Mouse (Mus musculus) forebrain, embryonic 12.5 days (tissue): ENCODE data around the gene C530008M17Rik. TPM values are rescaled to one million over a fixed set of nuclear protein-coding genes. Genes with fewer than 3 reads are reported as not detected.
A peak's percentile ranks its signal among the peaks of the same experiment; 100 is the strongest.

Experiments
- ATAC-seq: fragments of 200-750 bp; cut with Nextera tagmentation; 2 replicates; pipeline ENCODE4 v1.8.0; 2017; ENCODE audit warnings: moderate TSS enrichment; ENCODE audit not compliant: low FRiP score
- H3K27ac ChIP-seq: fragments of 300-500 bp; sonication (generic); 2 replicates; pipeline ENCODE4 v1.5.1; 2016; ENCODE audit warnings: mild to moderate bottlenecking
- H3K27me3 ChIP-seq: fragments of 300-500 bp; sonication (generic); 2 replicates; pipeline ENCODE4 v1.6.1; 2016; ENCODE audit warnings: mild to moderate bottlenecking
- H3K36me3 ChIP-seq: fragments of 300-500 bp; sonication (generic); replicated peaks from 2 replicates; pipeline ENCODE4 v1.6.1; 2016; ENCODE audit warnings: mild to moderate bottlenecking
- H3K4me1 ChIP-seq: fragments of 300-500 bp; sonication (generic); 2 replicates; pipeline ENCODE4 v1.6.1; 2016
- H3K4me2 ChIP-seq: fragments of 300-500 bp; sonication (generic); 2 replicates; pipeline ENCODE4 v1.6.1; 2016; ENCODE audit warnings: mild to moderate bottlenecking, moderate library complexity
- H3K4me3 ChIP-seq: fragments of 300-500 bp; sonication (generic); replicated peaks from 2 replicates; pipeline ENCODE4 v1.5.1; 2016; ENCODE audit warnings: mild to moderate bottlenecking
- H3K9ac ChIP-seq: fragments of 300-500 bp; sonication (generic); 2 replicates; pipeline ENCODE4 v1.6.1; 2016; ENCODE audit warnings: mild to moderate bottlenecking
- H3K9me3 ChIP-seq: fragments of 300-500 bp; sonication (generic); 2 replicates; pipeline ENCODE4 v1.6.1; 2016
- WGBS: fragments of 180-500 bp; shearing (Covaris S2); methylation state at CpG from one replicate; pipeline ENCODE4 v1.1.7; 2016; 5-methylcytosine and 5-hydroxymethylcytosine counted together
- polyA plus RNA-seq: library from polyadenylated mRNA; unstranded; fragments of >200 nt; fragmentation: Nextera tagmentation; extraction: Ambion mirVana; gene quantifications from 2 replicates; pipeline ENCODE4 v1.2.1, GENCODE M21; 2016

Gene C530008M17Rik
- polyA plus RNA-seq, 1 experiment from 2014 or later, result 83.5 TPM

DNA sequence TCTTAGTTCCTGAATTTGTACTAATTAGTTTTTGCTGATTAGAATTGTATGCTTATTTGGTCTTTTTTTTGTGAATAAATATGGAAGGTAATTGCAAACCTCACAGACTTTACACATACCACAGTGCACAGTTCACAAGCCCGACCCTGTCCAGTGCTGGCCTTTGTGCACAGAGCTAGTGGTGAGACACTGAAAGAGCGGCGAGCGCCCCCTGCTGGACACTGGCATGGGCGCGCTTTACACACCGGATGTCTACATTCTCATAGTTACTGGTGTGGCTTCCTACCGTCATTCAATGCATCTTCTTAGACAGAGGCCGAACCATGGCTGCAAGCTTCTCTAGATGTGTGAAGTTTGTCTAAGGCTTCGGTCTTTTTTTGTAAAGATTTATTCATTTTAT is 197.2 kb downstream of the C530008M17Rik start:
- WGBS, result 10% methylated on average over 10 of the region's 10 CpGs
- peaks cover 37% of the 10 kb centered on the region for H3K27me3 ChIP-seq
- no peaks in the 10 kb centered on the region for H3K9me3 ChIP-seq
- H3K9ac ChIP-seq, result no peak overlapping the region
- no peak overlapping the region for H3K4me2 ChIP-seq
- H3K4me1 ChIP-seq, result peaks cover 29% of the 10 kb centered on the region
- peak; percentile 87 for ATAC-seq
- no peak overlapping the region for H3K27ac ChIP-seq
- peaks cover 41% of the 10 kb centered on the region for H3K36me3 ChIP-seq
- no peak overlapping the region for H3K4me3 ChIP-seq

DNA sequence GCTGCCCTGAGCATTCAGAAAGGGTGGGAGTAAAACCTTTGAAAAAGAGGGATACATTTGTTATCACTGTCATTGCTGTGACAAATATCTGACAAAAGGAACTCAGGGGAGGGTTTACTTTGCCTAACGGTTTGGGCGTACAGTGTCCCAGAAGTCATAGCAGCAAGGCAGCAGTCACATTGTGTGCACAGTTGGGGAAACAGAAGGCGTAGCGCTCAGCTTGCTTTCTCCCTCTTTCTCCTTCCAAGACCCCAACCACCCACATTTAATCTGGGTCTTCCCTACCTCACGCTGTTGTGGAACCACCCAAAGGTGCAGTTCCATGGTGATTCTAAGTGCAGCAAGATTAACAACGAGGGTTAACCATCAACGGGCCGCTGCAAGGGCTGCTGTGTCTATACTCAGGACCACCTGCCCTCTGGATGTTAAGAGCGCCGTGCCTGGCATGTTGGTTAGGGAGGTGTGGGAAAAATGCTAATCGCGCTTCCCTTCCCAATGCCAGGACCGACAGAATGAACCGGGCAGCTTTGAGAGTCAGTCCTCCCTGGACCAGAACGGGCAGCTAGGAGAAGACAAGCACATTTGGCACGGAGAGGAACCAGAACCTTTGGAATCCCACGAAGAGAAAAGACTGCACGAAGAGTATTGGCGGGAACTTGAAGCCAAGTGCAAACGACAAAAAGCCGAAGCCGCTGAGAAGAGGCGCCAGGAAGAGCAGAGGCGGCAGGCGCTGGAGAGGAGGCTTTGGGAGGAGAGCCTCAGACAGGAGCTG is 199.7 kb downstream of the C530008M17Rik start:
- no peak overlapping the region for H3K9ac ChIP-seq
- H3K9me3 ChIP-seq, result no peaks in the 10 kb centered on the region
- ATAC-seq, result no peak
- 23% methylated on average over 25 of the region's 25 CpGs for WGBS
- H3K27me3 ChIP-seq, result peaks cover 41% of the 10 kb centered on the region
- H3K4me3 ChIP-seq, result no peak overlapping the region
- H3K4me2 ChIP-seq, result peak overlapping the region; percentile 39
- no peak overlapping the region for H3K27ac ChIP-seq
- peaks cover 52% of the 10 kb centered on the region for H3K36me3 ChIP-seq
- peaks cover 25% of the 10 kb centered on the region for H3K4me1 ChIP-seq

DNA sequence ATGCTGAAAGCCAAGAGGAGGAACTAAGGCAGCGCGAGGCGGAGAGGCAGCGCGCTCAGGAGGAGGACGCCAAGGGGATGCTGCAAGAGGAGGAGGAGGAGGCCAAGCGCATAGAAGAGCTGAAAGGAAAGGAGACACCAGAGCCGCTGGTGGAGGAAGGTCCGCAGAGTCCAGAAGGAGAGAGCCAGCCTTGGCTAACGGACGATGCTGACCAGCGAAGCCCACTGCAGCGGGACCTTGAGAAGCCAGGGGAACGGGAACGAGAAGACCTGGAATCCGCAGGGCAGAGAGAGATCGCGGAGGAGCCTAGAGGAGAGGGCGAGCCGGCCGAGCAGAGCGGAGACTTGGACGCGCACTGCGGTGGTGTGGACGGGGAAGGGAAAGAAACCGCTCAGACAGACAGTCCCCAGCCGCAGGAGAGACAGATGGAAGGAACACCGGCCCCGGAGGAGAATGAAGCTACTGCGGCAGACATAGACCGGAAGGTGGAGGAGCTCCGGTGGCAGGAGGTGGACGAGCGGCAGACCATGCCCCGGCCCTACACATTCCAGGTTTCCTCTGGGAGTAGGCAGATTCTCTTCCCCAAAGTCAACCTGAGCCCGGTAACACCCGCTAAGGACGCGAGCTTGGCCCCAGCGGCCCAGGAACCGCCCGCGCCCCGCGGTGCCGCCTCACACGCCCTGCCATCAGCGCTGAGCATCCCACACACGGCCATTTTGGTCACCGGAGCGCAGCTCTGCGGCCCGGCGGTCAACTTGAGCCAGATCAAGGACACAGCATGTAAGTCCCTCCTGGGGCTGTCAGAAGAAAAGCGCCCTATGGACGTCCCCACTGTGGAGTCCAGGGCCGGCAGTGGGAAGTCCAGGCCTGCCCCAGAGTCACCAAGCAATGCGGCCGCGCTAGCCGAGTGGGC is 201.0 kb downstream of the C530008M17Rik start:
- Histone ChIP-seq H3K4me3 (peak overlapping the region; percentile 20), H3K27me3 (peaks cover 41% of the 10 kb centered on the region), H3K36me3 (peaks cover 44% of the 10 kb centered on the region), H3K4me1 (peaks cover 23% of the 10 kb centered on the region), H3K4me2 (peak overlapping the region; percentile 39), H3K9ac (0 out of 2 replicates have a peak overlapping the region, but pooled peaks have one; percentile 25), H3K9me3 (no peaks in the 10 kb centered on the region), H3K27ac (no peak overlapping the region)
- ATAC-seq, result no peak
- WGBS, result 16% methylated on average over 62 of the region's 62 CpGs

DNA sequence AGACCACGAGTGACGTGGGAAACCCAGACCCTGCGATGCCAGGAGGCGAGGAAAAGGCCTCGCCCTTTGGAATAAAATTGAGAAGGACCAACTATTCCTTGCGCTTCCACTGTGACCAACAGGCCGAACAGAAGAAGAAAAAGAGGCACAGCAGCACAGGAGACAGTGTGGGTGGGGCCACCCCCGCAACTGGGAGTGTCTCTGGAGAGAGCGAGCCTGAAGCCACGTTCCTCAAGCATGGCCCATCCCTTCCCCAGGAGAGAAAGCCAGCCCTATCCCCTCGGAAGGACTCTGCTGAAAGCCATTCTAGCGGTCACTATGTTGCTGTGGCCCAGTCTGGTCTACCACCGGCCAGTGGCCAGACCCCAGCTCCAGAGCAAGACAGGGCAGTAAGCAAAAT is 202.1 kb downstream of the C530008M17Rik start:
- no peaks in the 10 kb centered on the region for H3K9me3 ChIP-seq
- H3K4me3 ChIP-seq, result no peak overlapping the region
- H3K36me3 ChIP-seq, result peaks cover 38% of the 10 kb centered on the region
- H3K9ac ChIP-seq, result no peak overlapping the region
- no peak overlapping the region for H3K27ac ChIP-seq
- H3K27me3 ChIP-seq, result peaks cover 41% of the 10 kb centered on the region
- WGBS, result 84% methylated on average over 13 of the region's 13 CpGs
- peaks cover 23% of the 10 kb centered on the region for H3K4me1 ChIP-seq
- H3K4me2 ChIP-seq, result no peak overlapping the region
- no peak for ATAC-seq

DNA sequence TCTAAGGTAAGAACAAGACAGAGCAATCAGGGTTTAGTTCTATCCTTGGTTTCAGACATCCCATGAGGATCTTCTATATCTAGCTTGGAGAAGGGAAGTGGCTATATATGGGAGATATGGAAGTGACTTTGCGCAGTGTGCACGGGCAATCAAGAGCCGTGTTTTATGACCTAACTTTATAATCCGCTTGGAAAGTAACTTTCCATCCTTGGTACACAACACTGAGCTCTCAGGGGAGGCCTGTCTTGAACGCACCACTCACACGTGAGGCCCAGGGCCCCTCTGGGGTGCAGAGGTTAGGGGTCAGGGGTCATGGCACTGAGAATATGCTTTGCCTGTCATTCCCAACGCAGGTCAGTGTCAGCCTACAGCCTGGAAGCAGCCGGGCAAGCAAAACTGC is 210.5 kb downstream of the C530008M17Rik start:
- no peaks in the 10 kb centered on the region for H3K27me3 ChIP-seq
- peaks cover 70% of the 10 kb centered on the region for H3K36me3 ChIP-seq
- WGBS, result 84% methylated on average over 8 of the region's 8 CpGs
- H3K4me1 ChIP-seq, result no peaks in the 10 kb centered on the region; the same call in 1 of the 2 replicates
- H3K9me3 ChIP-seq, result no peaks in the 10 kb centered on the region
- H3K27ac ChIP-seq, result no peak overlapping the region
- H3K4me3 ChIP-seq, result no peak overlapping the region
- no peak overlapping the region for H3K4me2 ChIP-seq
- no peak overlapping the region for H3K9ac ChIP-seq
- ATAC-seq, result no peak

DNA sequence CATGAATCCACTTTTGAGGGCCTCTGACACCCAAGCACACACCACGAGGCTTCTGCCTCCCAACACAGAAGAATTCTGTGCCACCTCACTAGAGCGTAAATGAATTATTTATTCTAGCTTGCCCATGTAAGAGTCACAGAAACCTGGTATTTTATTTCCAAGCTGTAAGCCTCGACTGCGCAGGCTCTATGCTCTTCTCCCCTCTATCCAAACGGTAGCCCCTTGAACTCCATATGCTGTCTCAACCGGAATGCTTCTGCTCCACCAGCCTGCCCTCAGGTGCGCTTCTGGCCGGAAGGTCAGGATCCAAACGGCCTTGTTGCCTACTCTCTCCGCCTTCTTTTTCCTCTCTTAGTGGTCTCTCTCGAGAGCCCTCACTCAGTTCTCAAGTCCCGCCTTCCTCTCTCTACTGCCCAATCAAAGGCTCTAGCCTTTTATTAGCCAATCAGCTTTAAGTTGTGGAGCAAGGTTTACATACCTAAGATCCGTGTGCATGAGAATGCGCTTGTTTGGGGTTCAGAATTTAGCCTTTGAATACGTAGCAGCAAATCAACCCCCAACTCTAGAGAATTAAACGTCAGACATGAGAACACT is 212.5 kb downstream of the C530008M17Rik start:
- H3K27ac ChIP-seq, result no peak overlapping the region
- WGBS, result 28% methylated on average over 16 of the region's 16 CpGs
- peaks cover 81% of the 10 kb centered on the region for H3K36me3 ChIP-seq
- H3K27me3 ChIP-seq, result no peaks in the 10 kb centered on the region
- no peaks in the 10 kb centered on the region; the same call in 1 of the 2 replicates for H3K4me1 ChIP-seq
- no peaks in the 10 kb centered on the region for H3K9me3 ChIP-seq
- H3K4me3 ChIP-seq, result peak overlapping the region; percentile 15; the same call in 1 of the 2 replicates
- peak; percentile 63; the same call in 1 of the 2 replicates for ATAC-seq
- H3K9ac ChIP-seq, result no peak overlapping the region
- H3K4me2 ChIP-seq, result peak overlapping the region; percentile 29

DNA sequence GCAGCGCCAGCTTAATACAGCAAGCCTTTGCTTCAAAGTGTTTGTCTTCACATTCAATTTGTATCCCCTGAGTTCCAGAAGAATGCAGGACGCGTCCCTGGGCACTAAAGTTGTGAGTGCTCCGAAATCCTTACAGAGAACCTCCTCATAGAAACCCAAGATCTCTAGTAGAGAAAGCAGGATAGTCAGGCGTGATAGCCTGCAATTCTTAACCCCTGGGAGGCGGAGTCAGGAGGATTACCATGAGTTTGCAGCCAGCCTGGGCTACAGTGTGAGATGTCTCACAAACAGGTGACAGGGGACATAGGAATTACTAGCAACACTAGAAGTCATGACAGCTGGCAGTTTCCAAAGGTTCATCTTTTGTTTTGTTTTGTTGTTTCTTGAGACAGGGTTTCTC is 213.2 kb downstream of the C530008M17Rik start:
- no peaks in the 10 kb centered on the region for H3K9me3 ChIP-seq
- 54% methylated on average over 6 of the region's 6 CpGs for WGBS
- H3K9ac ChIP-seq, result no peak overlapping the region
- H3K36me3 ChIP-seq, result peaks cover 86% of the 10 kb centered on the region
- H3K4me1 ChIP-seq, result no peaks in the 10 kb centered on the region; the same call in 1 of the 2 replicates
- no peak overlapping the region for H3K27ac ChIP-seq
- no peak for ATAC-seq
- H3K4me3 ChIP-seq, result no peak overlapping the region
- H3K27me3 ChIP-seq, result no peaks in the 10 kb centered on the region
- peak overlapping the region; percentile 29 for H3K4me2 ChIP-seq

DNA sequence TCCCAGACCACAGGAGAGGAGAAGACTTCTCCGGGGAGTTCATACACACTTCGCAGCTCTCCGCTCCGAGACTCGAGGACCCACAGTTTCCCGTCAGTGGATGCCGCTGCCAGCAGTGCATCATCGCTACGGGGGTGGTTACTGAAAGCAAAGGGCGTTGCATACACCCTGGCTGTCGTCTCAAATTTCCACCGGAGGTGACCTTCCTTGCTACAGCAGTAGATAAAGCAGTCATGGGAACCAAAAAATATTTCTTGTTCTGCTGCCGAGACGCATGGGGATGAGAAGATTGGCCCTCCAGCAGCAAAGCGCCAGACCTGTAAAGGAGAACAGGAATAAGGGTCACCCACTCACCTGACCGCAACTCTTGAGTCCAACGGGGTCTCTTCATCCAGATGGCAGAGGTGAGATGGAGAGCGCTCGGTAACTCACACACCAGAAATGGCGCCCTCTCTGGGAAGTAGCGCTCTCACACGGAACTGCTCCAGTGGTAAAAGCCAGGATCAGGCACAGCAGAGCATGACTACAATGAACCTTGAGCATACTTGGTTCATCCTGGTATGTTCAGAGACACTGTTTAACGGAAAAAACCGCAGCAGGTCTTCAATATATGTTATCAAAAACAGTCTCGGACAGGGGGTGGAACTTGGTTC is 219.9 kb downstream of the C530008M17Rik start:
- Histone ChIP-seq H3K27ac (no peak overlapping the region), H3K9ac (no peak overlapping the region), H3K36me3 (peaks cover 54% of the 10 kb centered on the region), H3K4me2 (no peak overlapping the region), H3K4me3 (no peak overlapping the region), H3K4me1 (no peaks in the 10 kb centered on the region), H3K27me3 (no peaks in the 10 kb centered on the region), H3K9me3 (no peaks in the 10 kb centered on the region)
- no peak for ATAC-seq
- WGBS, result 91% methylated on average over 25 of the region's 25 CpGs

DNA sequence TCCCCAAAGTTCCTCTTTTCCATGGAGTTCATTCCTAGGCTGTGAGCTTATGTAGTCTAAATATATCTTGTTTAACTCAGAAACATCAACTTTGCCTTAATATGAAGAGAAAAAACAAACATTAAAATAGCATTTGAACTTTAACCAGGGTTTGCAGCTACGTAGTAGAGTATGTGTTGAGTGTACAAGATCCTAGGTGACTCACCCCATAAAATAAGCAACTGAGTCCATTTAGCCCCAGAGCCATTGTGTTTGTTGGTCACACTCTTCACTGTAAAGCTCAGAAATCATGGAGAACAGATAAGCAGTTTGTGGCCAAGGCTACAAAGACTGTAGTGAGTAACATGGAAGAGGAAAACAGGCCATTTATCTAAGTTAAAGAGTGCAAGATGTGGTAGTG is 227.8 kb downstream of the C530008M17Rik start:
- ATAC-seq, result no peak
- Histone ChIP-seq H3K27ac (no peak overlapping the region), H3K4me2 (no peak overlapping the region), H3K9me3 (no peaks in the 10 kb centered on the region), H3K27me3 (no peaks in the 10 kb centered on the region), H3K4me1 (no peaks in the 10 kb centered on the region), H3K4me3 (no peak overlapping the region), H3K36me3 (peaks cover 51% of the 10 kb centered on the region), H3K9ac (no peak overlapping the region)
- WGBS, result 95% methylated on average over 1 of the region's 1 CpGs

DNA sequence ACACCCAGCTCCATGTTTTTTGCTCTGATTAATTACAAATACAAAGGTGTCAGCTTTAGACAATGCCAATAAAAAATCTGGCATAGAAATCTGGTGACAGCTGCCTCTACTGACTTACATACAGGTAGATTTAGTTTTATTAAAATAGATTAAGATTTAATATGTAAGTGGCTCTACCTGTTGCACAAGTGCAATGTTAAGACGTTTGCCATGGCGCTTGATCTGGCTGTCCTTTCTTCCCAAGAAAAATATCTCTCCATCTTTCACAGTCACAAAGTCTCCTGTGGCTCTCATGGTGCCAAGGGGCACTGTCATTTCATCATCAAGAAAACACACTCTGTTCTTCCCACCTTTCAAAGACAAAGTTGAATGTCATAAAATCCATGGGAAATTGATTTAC is 230.7 kb downstream of the C530008M17Rik start:
- H3K4me1 ChIP-seq, result no peaks in the 10 kb centered on the region
- no peaks in the 10 kb centered on the region for H3K27me3 ChIP-seq
- H3K36me3 ChIP-seq, result peaks cover 63% of the 10 kb centered on the region
- H3K9ac ChIP-seq, result no peak overlapping the region
- H3K9me3 ChIP-seq, result no peaks in the 10 kb centered on the region
- WGBS, result 94% methylated on average over 2 of the region's 2 CpGs
- H3K4me3 ChIP-seq, result no peak overlapping the region
- ATAC-seq, result no peak
- H3K4me2 ChIP-seq, result no peak overlapping the region
- H3K27ac ChIP-seq, result no peak overlapping the region

DNA sequence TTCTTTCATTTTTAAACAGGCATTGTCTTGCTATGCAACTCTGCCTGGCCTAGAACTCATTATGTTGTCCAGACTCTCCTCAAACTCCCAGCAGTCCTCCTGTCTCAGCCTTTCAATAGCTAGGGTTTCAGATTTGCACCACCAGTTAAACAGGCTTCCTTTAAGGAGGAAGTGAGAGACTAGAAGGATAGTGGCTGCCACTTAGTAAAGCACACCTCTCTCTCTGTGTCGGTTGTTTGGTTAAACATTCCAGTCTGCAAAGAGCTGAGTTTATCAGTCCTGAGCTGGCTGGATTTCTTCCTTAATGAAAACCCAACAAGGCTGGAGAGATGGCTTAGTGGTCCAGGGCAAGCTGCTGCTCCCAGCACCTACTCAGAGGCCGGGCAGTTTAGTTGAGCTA is 236.3 kb downstream of the C530008M17Rik start:
- no peak for ATAC-seq
- Histone ChIP-seq H3K4me3 (no peak overlapping the region), H3K27ac (no peak overlapping the region), H3K4me2 (no peak overlapping the region), H3K9ac (no peak overlapping the region), H3K27me3 (no peaks in the 10 kb centered on the region), H3K36me3 (peaks cover 48% of the 10 kb centered on the region), H3K9me3 (no peaks in the 10 kb centered on the region), H3K4me1 (no peaks in the 10 kb centered on the region)
- 94% methylated on average over 2 of the region's 2 CpGs for WGBS

DNA sequence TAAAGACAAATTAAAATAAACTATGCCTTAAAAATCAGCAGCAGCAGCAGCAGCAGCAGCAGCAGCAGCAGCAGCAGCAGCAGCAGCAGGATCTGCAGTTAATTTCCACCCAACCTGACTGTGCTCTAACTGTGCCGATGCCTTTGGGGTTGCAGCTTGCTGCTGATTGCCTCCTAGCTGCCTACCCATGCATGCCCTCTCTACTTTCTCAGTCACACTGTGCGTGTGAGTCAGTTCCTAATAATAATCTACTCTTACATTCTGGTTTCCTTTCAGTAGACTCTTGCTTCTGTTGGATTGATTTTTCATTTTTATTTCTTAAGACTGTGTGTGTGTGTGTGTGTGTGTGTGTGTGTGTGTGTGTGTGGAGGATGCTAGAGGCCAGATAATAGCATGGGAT is 236.8 kb downstream of the C530008M17Rik start:
- Histone ChIP-seq H3K27ac (no peak overlapping the region), H3K4me3 (no peak overlapping the region), H3K4me1 (no peaks in the 10 kb centered on the region), H3K9me3 (no peaks in the 10 kb centered on the region), H3K9ac (no peak overlapping the region), H3K36me3 (peaks cover 46% of the 10 kb centered on the region), H3K4me2 (no peak overlapping the region), H3K27me3 (no peaks in the 10 kb centered on the region)
- WGBS, result 95% methylated on average over 2 of the region's 2 CpGs
- ATAC-seq, result no peak
